Mouse (Mus musculus) telencephalon, adult 2 months (tissue): Measurements from ENCODE around the gene En1.

ENCODE experiments used
- DNase-seq: peaks from one replicate; pipeline ENCODE4 v3.0.0-alpha.2; 2011; ENCODE audit warnings: low read depth, low spot score

Gene En1

GRCm38 (mm10) chr1:120600149-120600445 is 2.1 kb upstream of the En1 start:
- DNase-seq, result no peak

DNA sequence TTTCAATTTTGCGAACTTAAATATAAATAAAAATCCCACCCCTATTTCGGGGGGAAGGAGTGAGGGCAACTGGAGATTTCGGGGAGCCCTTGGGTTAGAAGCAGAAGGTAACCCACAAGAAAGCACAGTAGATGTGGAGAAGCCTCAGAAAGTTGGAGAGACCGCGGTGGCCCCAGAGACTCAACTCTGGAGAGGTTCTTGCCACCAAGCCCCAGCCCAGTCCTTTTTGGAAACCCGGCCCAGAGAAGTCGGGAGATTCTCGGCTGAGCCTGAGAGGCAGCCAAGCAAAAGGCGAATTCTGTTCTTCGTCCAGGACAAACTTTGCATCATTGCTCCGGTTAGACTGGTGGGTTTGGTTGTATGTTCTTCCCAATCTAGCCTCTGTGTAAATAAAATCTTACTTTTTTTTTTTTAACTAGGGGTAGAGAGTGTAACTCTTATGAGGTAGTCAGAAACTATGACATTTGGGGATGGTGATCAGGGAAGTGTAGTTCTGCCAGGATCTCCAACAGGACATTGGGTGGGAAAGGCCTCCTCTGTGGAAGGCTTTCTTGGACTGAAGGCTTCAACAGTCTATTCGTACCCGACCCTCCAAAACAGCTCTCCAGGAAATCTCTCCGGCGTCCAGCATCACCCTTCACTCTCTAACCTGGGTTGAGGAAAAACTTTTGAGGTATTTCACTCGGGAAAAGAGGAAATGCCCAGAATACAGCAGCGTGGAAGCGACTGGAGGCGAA is 1.5 kb upstream of the En1 start:
- no peak for DNase-seq

DNA sequence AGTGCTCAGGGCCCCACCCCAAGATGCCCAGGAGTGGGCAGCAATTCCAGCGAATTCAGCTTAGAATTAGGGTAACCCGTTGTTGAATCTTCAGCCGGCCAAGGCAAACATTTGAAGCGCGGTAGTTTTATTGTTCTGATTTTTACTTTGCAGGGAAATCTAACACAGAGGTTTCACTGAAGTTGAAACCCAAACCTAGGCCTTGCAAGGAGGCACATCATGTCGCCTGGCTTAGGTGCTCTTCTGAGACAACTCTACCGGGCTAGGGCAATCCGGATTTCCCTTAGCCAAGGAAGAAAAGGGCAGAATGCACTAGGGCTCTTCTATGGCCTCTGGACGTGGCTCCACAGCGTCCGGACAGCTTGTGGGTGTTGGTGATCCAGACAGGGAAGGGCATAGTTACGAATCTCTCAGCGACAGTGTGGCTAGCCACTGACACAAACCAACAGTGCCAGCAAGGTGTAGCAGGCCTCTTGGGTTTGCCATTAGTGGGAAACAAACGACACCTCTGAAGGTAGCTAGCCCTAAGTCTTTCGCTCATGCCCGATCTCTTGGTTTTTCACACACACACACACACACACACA is 873 bp upstream of the En1 start:
- DNase-seq, result no peak

DNA sequence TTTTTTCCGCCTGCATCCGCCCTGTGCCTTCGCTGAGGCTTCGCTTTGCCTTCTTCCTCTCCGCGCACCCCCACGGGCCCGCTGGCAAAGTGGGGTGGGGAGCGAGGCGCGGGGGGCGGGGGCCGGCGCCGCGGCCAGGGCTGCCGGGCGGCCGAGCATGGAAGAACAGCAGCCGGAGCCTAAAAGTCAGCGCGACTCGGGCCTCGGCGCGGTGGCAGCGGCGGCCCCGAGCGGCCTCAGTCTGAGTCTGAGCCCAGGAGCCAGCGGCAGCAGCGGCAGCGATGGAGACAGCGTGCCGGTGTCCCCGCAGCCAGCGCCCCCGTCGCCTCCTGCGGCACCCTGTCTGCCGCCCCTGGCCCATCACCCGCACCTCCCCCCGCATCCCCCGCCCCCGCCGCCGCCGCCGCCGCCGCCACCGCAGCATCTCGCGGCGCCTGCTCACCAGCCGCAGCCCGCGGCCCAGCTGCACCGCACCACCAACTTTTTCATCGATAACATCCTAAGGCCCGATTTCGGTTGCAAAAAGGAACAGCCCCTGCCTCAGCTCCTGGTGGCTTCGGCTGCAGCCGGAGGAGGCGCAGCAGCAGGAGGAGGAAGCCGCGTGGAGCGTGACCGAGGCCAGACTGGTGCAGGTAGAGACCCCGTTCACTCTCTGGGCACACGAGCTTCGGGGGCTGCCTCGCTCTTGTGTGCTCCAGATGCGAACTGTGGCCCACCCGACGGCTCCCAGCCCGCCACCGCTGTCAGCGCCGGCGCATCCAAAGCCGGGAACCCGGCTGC is 848 bp downstream of the En1 start:
- DNase-seq, result no peak

DNA sequence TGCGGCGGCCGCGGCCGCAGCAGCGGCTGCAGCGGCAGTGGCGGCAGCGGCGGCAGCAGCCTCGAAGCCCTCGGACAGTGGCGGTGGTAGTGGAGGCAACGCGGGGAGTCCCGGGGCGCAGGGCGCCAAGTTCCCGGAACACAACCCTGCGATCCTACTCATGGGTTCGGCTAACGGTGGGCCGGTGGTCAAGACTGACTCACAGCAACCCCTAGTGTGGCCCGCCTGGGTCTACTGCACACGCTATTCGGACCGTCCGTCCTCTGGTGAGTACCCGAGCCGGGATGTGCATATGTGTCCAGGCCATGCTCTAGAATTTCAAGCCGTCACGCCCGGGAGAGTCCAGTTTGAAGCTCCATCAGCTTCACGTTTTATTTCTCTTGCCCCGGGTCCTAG is 1.4 kb downstream of the En1 start:
- no peak for DNase-seq

DNA sequence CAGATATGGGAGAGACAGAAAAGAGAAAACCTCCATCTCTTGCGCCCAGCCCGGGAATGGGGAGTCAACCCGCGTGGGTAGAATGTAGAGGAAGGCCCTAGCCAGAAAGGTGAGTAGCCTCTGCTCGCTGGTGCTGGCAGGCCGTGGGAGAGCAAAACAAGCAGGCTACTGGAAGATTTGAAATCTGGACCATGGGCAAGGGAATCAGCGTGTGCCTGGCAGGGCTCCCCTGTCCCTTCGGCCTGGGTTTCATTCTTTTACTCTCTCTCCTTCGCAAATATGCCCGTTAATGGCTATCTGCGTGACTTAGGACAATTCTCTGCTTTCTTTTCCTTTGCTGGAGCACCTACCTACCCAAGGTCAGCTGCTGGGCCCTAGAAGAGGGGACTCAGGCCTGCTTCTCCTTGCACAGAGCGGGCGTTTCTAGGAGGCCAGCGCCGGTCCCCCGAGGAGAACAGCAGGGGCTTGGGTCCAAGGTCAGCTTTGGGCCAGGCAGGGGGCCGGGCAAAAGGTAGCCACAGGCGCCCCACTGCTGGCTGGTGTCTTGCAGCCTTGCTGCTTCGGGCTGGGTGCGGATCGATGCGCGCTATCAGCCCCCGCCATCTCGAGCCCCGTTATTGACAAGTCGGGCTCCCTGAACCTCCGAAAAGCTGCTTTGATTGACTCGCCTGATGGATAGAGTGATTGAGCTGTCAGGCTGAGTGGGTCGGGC is 2.4 kb downstream of the En1 start:
- no peak for DNase-seq

- DNase-seq, result no peak
These were observed 2.9 kb downstream of the En1 start for GRCm38 (mm10) chr1:120605143-120605435.

DNA sequence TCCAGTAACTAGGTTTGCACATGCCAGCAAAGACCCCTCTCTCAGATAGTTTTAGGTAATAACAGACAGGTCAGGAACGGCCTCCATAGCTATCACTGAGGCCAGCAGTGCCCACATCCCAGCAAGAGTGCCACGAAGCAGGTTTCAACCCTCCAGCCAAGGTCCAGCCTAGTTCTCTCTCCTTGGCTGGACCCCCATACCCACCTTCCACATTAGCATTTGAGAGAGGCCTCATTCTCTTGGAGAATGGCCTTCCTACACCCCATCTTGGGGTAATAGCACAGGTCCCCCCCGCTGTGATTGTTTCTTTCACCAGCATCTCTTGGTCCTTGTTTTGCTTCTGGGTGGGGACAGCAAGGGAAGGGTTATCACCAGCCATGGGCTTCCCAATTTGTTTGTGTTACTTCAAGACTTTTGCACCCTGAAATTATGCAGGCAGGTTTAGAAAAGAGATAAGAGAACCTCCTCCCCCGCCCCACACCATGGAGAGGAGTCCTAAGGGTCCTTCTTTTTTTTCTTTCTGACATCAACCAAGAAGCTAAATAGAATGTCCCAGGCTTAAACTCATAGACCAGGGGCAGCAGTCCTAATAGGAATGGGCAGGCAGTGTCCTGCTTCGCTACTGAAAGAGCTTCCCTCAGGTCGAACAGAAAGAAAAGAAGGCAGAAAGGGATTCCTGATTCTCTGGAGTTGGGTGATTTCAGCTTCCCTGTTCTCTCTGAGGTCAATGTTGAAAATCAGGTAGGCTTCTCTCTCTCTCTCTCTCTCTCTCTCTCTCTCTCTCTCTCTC is 3.5 kb downstream of the En1 start:
- no peak for DNase-seq

GRCm38 (mm10) chr1:120606641-120607575 is 4.7 kb downstream of the En1 start:
- DNase-seq, result no peak

DNA sequence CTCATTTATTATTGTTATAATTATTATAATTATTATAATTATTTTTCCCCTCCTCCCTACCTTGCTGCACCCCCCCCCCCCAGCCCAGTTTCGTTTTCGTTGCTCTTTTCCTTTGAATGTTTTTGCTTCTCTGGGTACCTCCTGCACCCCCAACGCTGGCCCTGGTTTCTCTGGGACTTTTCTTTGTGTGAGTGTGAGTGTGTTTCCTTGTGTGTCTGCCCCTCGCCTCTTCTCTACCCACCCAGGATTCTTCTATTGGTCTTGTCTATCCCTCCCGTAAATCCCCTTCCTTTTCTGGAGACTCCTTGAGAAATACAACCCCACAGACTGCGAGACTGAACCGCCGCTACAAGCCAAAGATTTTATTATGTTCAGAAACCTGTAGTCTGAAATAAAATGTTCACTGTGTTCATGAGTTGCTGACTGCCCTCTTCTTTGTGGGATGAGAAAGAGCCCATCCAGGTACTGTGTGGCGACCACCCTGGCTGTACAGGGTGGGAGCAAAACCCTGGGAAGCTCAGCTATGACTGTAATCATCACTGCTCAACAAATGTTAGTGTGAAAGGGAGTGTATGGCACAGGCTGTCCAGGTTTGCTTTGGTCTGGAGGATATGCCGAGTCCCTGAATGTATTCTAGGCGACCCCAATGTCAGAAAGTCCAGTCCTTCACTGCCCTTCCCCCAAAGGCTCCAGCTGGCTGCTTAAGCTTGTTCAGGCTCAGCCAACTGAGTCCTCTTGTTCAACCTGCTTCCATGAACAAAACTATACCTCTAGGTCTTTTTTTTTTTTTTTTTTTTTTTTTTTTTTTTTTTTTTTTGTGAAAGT is 5.6 kb downstream of the En1 start:
- DNase-seq, result no peak

- DNase-seq, result no peak
These were observed 6.2 kb downstream of the En1 start for GRCm38 (mm10) chr1:120608461-120608860.

DNA sequence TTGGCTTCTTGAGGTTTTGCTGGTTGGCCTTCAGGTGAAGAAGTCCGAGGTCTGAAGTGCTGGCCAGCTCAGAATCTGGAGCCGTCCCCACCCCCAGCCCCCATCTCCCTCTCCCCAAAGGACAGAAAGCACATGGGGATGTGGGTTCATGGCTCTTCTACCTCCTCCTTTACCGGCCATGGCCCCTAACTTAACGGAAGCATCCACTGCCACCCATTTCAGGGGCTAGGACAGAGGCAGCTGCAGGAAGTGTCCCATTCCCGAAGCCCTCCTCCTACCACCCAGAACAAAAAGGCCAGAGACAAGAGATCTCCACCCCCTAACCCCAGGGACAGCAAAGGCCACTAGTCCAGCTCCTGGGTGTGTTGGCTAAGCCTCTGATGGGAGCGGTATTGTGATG is 7.4 kb downstream of the En1 start:
- no peak for DNase-seq

GRCm38 (mm10) chr1:120613461-120614306 is 11.5 kb downstream of the En1 start:
- no peak for DNase-seq

GRCm38 (mm10) chr1:120614307-120615100 is 12.3 kb downstream of the En1 start:
- no peak for DNase-seq

DNA sequence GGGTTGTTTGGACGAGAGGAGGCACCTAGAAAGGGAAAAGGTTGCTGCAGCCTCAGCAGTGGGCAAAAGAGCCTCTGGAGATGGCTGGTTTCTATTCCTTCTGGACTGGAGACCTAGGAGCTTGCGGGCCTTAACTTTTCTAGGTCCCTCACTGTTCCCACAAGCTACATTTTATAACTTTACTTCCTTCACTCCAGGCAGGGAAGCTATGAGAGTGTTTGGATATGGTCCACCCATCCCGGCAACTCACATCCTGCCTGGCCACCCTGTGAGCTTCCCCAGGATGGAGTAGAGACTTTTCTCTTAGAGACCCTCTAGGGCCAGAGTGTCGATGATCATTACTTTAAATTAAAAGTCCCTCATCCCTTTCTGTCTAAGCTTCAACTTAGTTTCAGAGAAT is 13.3 kb downstream of the En1 start:
- DNase-seq, result no peak

- DNase-seq, result no peak
These were observed 13.7 kb downstream of the En1 start for GRCm38 (mm10) chr1:120615927-120616326.

GRCm38 (mm10) chr1:120621383-120621782 is 19.2 kb downstream of the En1 start:
- no peak for DNase-seq
